Mouse (Mus musculus): Measurements from ENCODE around the gene Phc2.

DNA sequence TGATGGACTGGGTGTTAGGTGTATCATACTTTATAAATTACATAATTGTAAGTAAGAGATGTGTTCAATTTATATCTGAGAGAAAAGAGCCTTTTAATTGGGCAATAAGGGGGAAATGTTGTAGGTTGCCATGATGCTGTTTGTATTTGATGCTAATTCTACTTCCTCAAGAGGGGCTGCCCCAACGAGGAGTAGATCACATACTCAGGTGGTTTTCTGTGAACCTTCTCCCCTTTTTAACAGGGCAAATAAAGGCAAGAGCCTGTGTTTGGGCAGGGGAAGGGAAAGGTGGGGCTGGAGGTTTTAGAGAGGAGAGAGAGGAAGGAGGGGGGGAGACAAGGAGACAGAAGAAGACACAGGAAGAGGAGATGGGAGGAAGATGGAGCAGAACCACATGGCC lies 86.4 kb downstream of the Phc2 start:
- TF ChIP-seq CTCF (IDR thresholded peaks at IDR 0.05; ENCODE audit: low read depth): no peak
- TF ChIP-seq EP300 (IDR thresholded peaks at IDR 0.05; ENCODE audit: low read depth): no peak
